Mouse (Mus musculus) liver, adult 2 months (tissue): ENCODE results near the gene Szt2. TPM values are rescaled to one million over a fixed set of nuclear protein-coding genes. Genes with fewer than 3 reads are reported as not detected.

Source experiments
- DNase-seq: peaks from one replicate; pipeline ENCODE4 v3.0.0-alpha.2; 2011; ENCODE audit warnings: low read depth, low spot score; ENCODE audit errors: extremely low read depth
- H3K27ac ChIP-seq: fragments of 200-500 bp; replicated peaks from 2 replicates; pipeline ENCODE4 v1.5.1; 2012; ENCODE audit warnings: low read depth, mild to moderate bottlenecking, control low read depth, inconsistent platforms, low read length; ENCODE audit not compliant: insufficient read depth
- H3K27me3 ChIP-seq: fragments of 200-500 bp; 2 replicates; pipeline ENCODE4 v1.6.1; 2012; ENCODE audit warnings: mild to moderate bottlenecking, moderate library complexity, low read length, inconsistent platforms; ENCODE audit not compliant: control insufficient read depth, insufficient read depth
- H3K36me3 ChIP-seq: fragments of 200-500 bp; 2 replicates; pipeline ENCODE4 v1.6.1; 2012; ENCODE audit warnings: low read length, inconsistent platforms; ENCODE audit not compliant: control insufficient read depth, insufficient read depth
- H3K4me1 ChIP-seq: fragments of 200-500 bp; 2 replicates; pipeline ENCODE4 v1.6.1; 2011; ENCODE audit warnings: low read length; ENCODE audit not compliant: control insufficient read depth, insufficient read depth
- H3K4me3 ChIP-seq: fragments of 200-500 bp; 2 replicates; pipeline ENCODE4 v1.5.1; 2011; ENCODE audit warnings: low read depth, mild to moderate bottlenecking, control low read depth, low read length, moderate library complexity; ENCODE audit not compliant: insufficient read depth
- H3K79me2 ChIP-seq: fragments of 200-500 bp; 2 replicates; pipeline ENCODE4 v1.6.1; 2012; ENCODE audit warnings: inconsistent platforms, mild to moderate bottlenecking, low read length, moderate library complexity; ENCODE audit not compliant: control insufficient read depth, insufficient read depth
- H3K9ac ChIP-seq: fragments of 200-500 bp; 2 replicates; pipeline ENCODE4 v1.6.1; 2012; ENCODE audit warnings: low read depth, mild to moderate bottlenecking, control low read depth, inconsistent platforms, low read length
- CTCF ChIP-seq: fragments of 200-500 bp; IDR thresholded peaks from 2 replicates; pipeline ENCODE4 v1.5.1; 2011; ENCODE audit warnings: low read depth, low read length, control low read depth
- POLR2A ChIP-seq: fragments of 200-500 bp; IDR thresholded peaks from 2 replicates; pipeline ENCODE4 v1.6.1; 2011; ENCODE audit warnings: low read length, control low read depth; ENCODE audit not compliant: insufficient read depth; ENCODE audit errors: extremely low read depth
- WGBS: fragments of 180-500 bp; shearing (Covaris S2); methylation state at CpG from one replicate; pipeline ENCODE4 v1.1.7; 2018; 5-methylcytosine and 5-hydroxymethylcytosine counted together
- polyA plus RNA-seq: library from polyadenylated mRNA; depleted of rRNA; stranded (reverse); fragments of >200 nt; gene quantifications from 2 replicates; pipeline ENCODE4 v1.2.3, GENCODE M21; 2012
- total RNA-seq: library from RNA; depleted of rRNA; stranded (reverse); fragments of >200 nt; gene quantifications from 2 replicates; pipeline ENCODE4 v1.2.3, GENCODE M21; 2014

Gene Szt2
- total and polyA plus RNA-seq, 2 experiments = 3.0 to 11.9 TPM

GRCm38 (mm10) chr4:118390146-118390545 is 18.9 kb downstream of the Szt2 start:
- WGBS = 92% methylated on average over 11 of the region's 11 CpGs
- Histone ChIP-seq H3K36me3 (peaks cover 15% of the 10 kb centered on the region), H3K4me1 (no peaks in the 10 kb centered on the region), H3K27ac (no peak overlapping the region), H3K9ac (no peak overlapping the region), H3K4me3 (no peak overlapping the region), H3K27me3 (no peaks in the 10 kb centered on the region), H3K79me2 (no peaks in the 10 kb centered on the region)
- no peak for DNase-seq
- TF ChIP-seq CTCF (no peak), POLR2A (no peak)

- H3K4me3 ChIP-seq = no peak overlapping the region
- DNase-seq = no peak
- TF ChIP-seq CTCF (no peak), POLR2A (no peak)
- peaks cover 16% of the 10 kb centered on the region for H3K36me3 ChIP-seq
- no peak overlapping the region for H3K9ac ChIP-seq
- H3K4me1 ChIP-seq = no peaks in the 10 kb centered on the region
- H3K27ac ChIP-seq = no peak overlapping the region
- 96% methylated on average over 8 of the region's 8 CpGs for WGBS
- H3K79me2 ChIP-seq = no peaks in the 10 kb centered on the region
- no peaks in the 10 kb centered on the region for H3K27me3 ChIP-seq
These were observed 21.8 kb downstream of the Szt2 start for GRCm38 (mm10) chr4:118387316-118387715.

GRCm38 (mm10) chr4:118383271-118383670 is 25.8 kb downstream of the Szt2 start:
- WGBS = 96% methylated on average over 7 of the region's 7 CpGs
- Histone ChIP-seq H3K4me1 (no peaks in the 10 kb centered on the region), H3K79me2 (no peaks in the 10 kb centered on the region), H3K27me3 (no peaks in the 10 kb centered on the region), H3K36me3 (peaks cover 29% of the 10 kb centered on the region), H3K27ac (no peak overlapping the region), H3K4me3 (no peak overlapping the region), H3K9ac (no peak overlapping the region)
- no peak for TF ChIP-seq POLR2A
- no peak for TF ChIP-seq CTCF
- DNase-seq = no peak

- Histone ChIP-seq H3K9ac (no peak overlapping the region), H3K27me3 (no peaks in the 10 kb centered on the region), H3K27ac (no peak overlapping the region), H3K79me2 (no peaks in the 10 kb centered on the region), H3K4me1 (no peaks in the 10 kb centered on the region), H3K36me3 (peaks cover 20% of the 10 kb centered on the region), H3K4me3 (no peak overlapping the region)
- WGBS = 94% methylated on average over 6 of the region's 6 CpGs
- TF ChIP-seq POLR2A (no peak), CTCF (no peak)
- no peak for DNase-seq
These were observed 33.1 kb downstream of the Szt2 start for GRCm38 (mm10) chr4:118375999-118376398.

- 95% methylated on average over 13 of the region's 13 CpGs for WGBS
- no peaks in the 10 kb centered on the region for H3K79me2 ChIP-seq
- H3K27ac ChIP-seq = no peak overlapping the region
- no peak overlapping the region for H3K4me3 ChIP-seq
- no peaks in the 10 kb centered on the region for H3K27me3 ChIP-seq
- DNase-seq = no peak
- H3K9ac ChIP-seq = no peak overlapping the region
- peaks cover 9% of the 10 kb centered on the region for H3K36me3 ChIP-seq
- H3K4me1 ChIP-seq = no peaks in the 10 kb centered on the region
- TF ChIP-seq POLR2A (no peak), CTCF (no peak)
These were observed 37.3 kb downstream of the Szt2 start for GRCm38 (mm10) chr4:118371822-118372221.

- H3K4me3 ChIP-seq = no peak overlapping the region
- H3K27ac ChIP-seq = no peak overlapping the region
- 89% methylated on average over 3 of the region's 3 CpGs for WGBS
- no peak overlapping the region for H3K9ac ChIP-seq
- H3K36me3 ChIP-seq = peaks cover 3% of the 10 kb centered on the region; the same call in 1 of the 2 replicates
- H3K79me2 ChIP-seq = no peaks in the 10 kb centered on the region
- H3K27me3 ChIP-seq = no peaks in the 10 kb centered on the region
- TF ChIP-seq CTCF = no peak
- no peak for TF ChIP-seq POLR2A
- DNase-seq = no peak
- H3K4me1 ChIP-seq = peaks cover 5% of the 10 kb centered on the region; the same call in 1 of the 2 replicates
These were observed 40.5 kb downstream of the Szt2 start for GRCm38 (mm10) chr4:118368616-118369015.
